Mouse (Mus musculus) spleen, adult 10 weeks (tissue): ENCODE measurements around the gene Srpk2. TPM values are rescaled to one million over a fixed set of nuclear protein-coding genes. Genes with fewer than 3 reads are reported as not detected.

ENCODE experiments used
- polyA plus RNA-seq: library from polyadenylated mRNA; stranded (reverse); fragments of 350-450 nt; fragmentation: Illumina TruSeq; extraction: RNeasy Lipid Tissue Mini Kit (QIAGEN cat#74804); gene quantifications from one replicate; pipeline ENCODE4 v1.2.3, GENCODE M21; 2015; ENCODE audit warnings: low replicate concordance; ENCODE audit not compliant: insufficient read depth

Gene Srpk2
- polyA plus RNA-seq = 46.6 TPM

GRCm38 (mm10) chr5:23684517-23684916, at the start of gene Srpk2:
TSS of gene Srpk2 (minus strand) at chr5:23684617.

Other genes with a start within 250 kb of the Srpk2 start
- gene Pus7, start 99.1 kb upstream of the Srpk2 start, polyA plus RNA-seq = 21.5 TPM
- gene Rint1, start 103.1 kb upstream of the Srpk2 start, polyA plus RNA-seq = 22.4 TPM
- 69.1 TPM for gene Tomm7, start 159.5 kb upstream of the Srpk2 start, polyA plus RNA-seq